Mouse (Mus musculus) urinary bladder, adult 18-20 months (tissue): ENCODE measurements around the gene Itfg1.
"Not testable (repeated sequence)": the region's sequence is repeated elsewhere in the genome, so short reads cannot be mapped to it uniquely, and the experiment has no call there.

Experiments
- DNase-seq, 2 experiments: peaks; one replicate each; pipeline ENCODE4 v3.0.0; 2022; ENCODE audit warnings: low spot score in 2 of 2, mixed read lengths in 2 of 2

The Itfg1 gene

DNA sequence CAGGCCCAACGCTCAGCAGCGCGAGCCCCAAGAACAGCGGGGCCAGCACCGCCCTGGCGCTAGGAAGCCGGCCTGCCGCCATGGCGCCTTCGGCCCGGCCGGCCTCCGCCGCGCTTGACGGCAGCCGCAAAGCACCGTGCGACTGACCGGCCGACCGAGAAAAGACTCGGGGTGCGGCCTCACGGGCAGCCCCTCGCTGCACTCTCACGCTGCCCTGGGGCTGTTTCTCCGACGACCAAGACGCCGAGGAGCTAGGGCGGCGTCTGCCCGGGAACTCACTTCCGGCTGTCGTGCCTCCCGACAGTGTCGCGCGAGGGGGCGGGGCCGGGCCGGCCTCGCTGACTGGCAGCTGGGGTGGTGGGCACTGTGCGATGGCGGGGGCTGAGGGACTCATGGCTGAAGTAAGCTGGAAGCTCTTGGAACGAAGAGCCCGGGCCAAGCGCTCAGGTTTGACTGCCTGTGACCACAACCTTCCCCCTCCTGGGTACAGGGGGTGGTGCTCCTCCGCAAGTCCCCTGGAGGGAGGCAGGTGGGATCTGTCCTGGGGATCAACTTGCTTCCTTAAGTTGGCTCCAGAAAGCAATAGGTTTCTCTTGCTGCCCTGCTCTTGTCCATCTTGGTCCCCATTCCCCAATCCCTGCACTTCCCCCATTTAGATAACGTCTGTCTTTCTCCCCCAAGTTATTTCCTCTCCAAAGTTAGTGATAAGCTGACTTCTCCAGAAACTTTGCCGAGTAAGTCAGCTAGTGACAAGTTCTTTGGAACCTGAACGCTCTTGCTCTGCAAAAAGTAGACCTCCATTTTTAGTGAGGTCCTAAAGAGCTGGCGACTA is at the start of gene Itfg1, which contains the start of gene Phkb:
Itfg1 (minus strand) TSS at position 265 of the 832 bp plus-strand sequence.
Phkb (plus strand) TSS at position 303 of the 832 bp plus-strand sequence.
- peak; percentile 83 to 98 for DNase-seq

DNA sequence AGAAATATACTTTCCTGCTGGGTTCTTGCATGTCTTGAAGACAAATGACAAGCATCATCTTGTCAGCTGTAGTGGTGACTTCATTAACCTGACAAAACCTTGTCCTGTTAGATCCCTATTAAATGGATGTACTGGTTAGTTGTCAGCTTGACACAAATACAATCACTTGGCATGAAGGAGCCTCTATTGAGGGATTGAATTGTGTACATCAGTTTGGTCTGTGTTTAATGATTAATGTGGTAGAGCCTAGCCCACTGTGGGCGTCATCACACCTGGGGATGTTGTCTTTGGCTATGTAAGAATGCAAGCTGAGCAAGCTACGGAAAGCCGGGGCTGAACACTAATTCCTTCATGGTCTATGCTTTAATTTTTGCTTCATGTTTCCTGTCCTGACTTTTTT is 44.1 kb upstream of the Itfg1 start:
- no peak for DNase-seq

DNA sequence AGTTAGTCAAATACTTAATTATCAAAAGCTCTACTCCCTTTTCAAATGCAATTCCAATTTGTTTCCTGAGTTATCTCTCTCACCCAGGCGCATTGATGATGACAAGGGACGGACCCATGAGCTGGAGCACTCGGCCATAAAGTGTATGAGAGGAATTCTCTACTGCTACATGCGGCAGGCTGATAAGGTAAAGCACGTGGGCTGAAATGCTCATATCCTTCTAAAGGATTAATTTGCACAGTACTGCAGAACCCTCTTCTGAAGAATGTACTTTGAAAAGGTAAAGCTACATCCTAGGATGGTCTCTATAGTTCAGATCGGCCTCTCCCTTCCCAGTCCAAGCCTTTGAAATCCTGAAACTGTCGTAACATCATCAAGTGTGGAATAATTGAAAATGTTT is 38.9 kb upstream of the Itfg1 start:
- no peak for DNase-seq

DNA sequence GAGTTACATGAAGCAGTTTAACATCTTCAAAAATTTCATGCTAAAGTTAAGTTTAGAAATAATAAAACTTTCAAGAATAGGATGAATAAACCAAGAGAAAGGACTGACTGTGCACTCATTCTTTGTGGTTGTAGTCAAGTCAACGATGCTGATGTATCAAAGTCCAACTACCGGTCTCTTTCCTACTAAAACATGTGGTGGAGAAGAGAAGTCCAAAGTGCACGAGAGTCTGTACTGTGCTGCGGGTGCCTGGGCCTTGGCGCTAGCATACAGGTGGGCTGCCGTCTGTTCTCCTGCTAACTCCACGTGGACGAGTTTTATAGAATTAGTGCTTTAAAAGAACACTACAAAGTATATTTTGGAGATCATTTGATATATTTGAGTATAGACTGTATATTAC is 37.3 kb upstream of the Itfg1 start:
- no peak for DNase-seq

DNA sequence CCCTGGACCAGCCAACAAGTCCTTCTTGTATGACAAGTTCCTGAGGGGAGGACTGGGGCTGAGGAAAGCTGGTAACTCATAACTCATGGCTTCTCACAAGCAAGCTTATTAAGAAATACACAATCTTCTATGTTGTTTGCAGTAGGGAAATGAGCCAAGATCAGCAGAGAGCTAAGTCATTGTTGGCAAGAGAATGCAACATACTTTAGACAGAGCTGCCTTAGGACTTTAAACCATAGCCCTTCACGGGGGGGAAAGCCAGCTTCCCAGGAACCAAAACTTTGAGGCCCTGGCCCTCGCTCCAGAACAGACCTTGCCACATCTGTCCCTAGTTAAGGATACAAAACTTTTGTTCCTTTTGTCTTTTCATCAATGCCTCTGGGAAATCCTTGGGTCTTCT is 30.9 kb upstream of the Itfg1 start:
- DNase-seq, result no peak

DNA sequence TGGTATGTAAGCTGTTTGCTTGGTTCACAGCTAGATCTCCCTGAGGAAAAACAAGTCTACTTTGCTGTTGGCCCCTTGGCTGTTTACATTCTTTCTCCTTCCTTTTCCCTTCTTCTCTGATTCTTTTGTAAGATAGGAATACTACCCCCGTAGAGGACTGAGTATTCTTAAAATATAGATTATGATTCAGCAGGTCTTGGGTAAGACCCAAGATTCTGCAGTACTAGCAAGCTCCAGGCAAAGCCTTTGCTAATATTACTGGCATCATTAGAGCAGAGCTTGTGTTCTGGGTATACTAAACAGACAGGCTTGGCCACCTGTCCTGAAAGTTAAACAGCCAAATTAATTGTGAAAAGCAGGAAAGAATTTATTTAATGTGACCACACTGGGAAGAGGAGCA is 21.7 kb upstream of the Itfg1 start:
- no peak for DNase-seq

DNA sequence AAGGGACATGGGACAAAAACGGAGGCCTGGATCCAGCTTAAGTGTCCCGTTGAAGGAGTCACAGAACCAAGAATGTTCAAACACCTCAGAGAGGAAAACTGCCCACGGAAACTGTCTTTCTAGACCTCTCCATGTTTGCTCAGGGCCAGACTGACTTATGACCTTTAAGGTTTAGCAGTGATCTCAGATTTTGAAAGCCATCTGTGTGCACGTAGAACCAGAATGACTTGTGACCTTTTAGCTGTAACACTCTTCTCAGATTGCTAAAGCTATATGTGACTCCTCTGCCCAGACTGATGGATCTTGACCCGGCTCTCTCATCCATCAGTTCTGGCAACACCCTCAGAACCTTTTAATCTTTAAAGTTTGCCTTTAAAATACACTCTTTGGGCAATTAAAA is 19.9 kb upstream of the Itfg1 start:
- no peak for DNase-seq

DNA sequence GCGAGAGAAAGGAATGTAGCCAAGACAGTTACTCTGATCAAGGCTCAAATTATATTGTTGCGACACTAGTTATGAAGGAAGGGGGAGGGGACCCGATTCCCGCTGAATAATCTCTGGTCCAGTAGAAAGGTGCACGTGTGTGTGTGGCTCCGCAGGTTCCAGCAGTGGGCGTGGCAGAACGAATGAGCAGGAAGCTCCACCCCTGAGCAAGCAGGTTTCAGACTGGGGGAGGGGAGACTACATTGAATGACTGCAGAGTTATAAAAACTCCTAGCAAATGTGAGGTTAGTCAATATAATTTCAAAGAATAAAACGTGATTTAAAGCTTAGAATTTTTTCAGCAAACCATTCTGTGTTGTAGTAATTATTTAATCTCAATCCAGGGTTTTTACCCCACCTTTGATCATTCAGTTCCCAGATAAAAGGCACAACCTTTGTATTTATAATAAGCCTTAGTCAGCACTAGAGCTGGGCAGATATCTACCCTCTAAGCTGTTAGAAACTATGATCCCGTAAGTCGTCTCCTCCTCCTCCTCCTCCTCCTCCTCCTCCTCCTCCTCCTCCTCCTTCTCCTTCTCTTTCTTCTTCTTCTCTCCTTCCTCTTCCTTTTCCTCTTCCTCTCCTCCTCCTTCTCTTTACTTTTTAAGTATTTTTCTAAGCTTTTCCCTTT is 16.6 kb upstream of the Itfg1 start:
- not testable (repeated sequence) for DNase-seq

DNA sequence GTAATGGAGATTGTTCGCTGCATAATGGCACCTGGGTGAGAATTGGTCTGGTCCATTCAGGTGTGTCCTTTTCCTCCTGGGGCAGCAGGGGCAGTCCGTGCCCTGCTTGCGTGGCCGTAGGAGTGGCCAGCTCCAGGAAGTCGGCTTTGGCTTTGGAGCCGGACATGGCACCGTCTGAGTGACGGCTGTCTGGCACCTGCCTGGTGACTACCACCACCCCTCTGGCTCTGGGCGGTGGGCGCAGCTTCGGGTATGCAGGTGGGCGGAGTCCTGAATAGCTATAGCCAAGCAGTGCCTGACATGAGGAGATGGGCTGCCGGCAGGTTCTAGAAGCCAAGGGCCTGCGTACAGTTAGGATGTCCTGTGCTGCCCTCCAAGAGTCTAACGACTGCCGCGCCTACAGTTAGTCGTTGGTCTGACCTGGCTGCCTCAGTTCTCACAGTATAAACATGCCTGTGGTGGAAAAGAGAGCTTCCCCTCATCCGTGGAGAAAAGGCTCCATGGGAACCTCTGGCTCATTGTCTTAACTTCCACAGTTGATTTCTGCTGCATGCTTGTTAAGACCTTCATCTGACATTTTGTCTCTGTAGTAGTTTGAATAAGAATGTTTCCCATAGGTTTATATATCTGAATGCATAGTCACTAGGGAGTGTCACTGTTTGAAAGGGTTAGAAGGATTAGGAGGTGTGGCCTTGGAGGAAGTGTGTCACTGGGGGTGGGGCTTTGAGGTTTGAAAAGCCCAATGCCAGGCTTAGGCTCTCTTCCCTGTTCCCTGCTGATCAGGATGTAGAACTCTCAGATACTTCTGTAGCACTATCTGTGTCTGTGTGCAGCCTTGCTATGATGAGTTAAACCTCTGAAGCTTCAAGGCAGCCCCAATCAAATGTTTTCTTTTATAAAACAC is 13.8 kb upstream of the Itfg1 start:
- DNase-seq, result no peak

DNA sequence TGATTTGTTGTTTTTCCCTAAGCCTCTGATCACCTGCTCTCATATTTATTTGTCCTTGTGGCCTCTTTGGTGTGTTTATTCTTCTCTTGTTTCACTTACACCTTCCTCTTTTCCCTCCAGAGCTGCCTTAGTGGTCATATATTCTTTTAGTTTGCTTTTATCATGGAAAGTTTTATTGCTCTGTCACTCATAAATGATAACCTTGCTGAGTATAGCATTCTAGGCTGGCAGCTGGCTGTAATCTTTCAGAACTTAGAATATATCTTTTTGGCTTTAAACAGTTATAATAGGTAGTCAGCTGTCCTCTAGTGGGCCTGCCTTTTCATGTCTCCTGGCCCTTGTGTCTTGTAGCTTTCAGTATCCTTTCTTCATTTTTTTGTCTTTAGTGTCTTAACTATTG is 5.2 kb upstream of the Itfg1 start:
- no peak for DNase-seq

DNA sequence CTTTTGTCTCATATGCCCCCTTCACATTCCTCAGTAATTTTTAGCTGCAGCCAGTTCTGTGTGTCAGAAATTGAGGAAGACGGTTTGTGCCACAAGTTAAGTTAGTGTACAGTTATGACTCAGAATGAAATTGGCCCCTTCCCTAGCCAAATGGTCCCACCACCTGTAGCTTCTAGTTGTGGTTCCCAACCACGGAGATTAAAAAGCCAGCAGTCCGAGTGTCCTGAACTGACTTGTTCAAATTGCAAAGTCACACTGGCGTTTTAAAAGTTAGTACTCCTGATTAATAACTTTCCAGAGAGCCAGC is 721 bp upstream of the Itfg1 start:
- DNase-seq, result no peak

DNA sequence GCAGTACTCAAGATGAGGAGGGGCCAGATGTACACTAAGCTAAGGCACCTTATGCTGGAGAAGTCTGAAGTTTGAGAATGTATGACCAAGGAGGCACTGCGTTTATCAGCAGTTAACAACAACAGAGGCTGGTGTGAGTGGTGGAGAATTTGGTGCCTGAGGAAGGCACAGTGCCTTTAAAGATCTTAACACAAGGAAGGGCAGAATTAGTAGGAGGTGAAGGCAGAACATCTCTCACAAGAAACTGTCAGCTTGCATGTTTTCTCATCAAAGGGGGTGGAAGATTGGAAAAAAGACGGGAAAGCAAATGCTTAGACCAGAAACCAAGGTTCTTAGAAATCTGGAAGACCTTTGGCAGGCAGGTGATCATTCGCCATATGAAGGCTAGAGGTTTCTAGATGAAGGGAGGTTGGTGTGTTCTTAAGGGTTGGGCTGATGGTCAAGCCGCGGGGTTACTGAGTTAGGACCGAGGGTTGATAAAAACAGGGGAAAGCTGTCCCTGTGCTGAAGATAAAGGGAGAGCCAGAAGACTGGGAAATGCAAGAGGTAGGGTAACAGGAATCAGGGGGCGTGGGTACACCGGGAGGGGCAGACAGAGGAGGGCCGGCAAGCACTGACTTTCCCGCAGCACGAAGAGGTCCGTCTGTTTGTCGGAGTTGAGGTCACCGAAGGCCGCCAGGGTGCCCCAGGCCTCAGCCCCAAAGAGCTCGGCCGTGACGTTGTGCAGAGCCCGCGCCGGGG is 635 bp downstream of the Itfg1 start:
- DNase-seq, result no peak

DNA sequence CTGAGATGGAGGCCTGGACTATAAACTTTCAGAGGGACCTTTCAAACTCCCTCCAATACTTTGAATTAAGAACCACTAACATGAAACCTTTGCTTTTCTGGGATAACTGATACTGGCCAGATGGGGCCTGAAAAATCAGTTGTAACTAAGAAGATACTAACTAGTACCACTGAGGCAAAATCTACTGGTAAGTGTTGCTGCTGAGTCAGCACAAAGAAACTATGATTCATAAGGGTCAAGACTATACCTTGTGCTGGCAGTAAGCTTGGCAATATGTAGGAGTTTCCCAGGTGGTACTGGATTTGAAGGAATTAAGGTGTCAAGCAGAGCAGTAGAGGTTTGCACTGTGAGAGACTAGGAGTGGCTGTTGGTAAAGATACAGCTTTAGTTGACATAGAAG is 27.1 kb downstream of the Itfg1 start:
- no peak for DNase-seq

DNA sequence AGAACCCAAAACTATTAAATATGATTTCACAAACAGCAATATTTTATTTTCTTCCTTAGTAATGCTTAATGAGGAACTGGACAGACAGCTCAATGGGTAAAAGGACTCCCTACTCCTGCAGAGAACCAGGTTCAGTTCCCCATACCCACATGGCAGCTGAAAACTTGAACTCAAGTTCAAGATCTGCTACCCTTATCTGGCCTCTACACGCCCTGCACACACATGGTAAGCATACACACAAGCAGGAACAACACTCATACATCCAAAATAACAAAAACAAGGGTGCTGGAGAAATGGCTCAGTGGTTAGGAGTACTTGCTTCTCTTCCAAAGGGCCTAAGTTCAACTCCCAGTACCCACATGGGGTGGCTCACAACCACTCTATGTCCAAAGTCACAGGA is 39.3 kb downstream of the Itfg1 start:
- no peak for DNase-seq

DNA sequence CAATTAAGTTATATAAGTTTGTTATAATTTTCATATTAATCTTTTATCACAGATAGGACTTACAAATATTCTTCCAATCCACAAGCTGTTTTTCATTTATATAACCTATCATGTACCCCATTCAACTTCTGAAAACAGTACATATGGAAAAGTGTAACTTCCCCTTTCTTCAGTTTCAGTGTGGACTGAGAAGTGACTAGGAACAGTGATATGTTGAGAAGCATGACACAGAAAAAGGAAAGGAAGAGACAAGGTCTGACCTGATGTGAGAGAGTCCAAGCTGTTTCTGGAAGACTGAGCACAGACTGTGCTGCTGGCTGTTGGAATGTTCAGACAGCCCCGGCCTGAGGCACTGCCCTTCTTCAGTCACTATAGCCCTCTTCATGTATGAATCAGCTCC is 40.6 kb downstream of the Itfg1 start:
- DNase-seq, result no peak

DNA sequence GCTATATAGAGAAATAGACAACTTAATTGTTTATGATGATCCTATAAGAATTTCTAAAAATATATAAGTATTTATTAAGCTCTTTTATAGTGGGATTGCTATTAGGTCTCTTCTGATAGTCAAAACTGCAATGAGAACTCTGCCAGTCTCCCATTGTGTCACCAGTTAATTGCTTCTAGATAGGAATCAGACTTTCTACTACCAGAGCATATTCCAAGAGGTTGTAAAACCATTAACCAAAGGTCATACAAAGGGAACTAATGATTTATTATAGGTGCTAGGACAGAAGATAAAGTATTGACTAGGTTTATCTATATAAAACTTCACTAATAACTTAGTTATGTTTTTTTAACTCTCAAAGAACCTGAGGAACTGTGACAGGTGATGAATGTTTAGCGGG is 44.3 kb downstream of the Itfg1 start:
- DNase-seq, result not testable (repeated sequence)

DNA sequence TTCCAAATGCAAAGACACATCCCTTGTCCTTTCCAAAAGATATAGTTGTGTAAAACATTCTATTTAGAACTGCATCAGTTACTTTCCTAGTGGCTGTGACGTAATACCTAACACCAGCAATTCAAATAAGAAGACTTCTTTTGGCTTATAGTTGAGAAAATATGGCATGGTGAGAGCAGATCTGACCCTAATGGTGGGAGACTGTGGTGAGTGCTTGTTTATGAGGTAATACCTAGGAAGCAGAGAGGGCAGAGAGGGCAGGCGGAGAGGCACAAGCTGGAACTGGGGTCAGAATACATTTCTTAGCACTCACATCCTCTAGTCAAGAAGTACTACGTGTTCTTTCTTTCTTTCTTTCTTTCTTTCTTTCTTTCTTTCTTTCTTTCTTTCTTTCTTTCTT is 52.4 kb downstream of the Itfg1 start:
- no peak for DNase-seq

DNA sequence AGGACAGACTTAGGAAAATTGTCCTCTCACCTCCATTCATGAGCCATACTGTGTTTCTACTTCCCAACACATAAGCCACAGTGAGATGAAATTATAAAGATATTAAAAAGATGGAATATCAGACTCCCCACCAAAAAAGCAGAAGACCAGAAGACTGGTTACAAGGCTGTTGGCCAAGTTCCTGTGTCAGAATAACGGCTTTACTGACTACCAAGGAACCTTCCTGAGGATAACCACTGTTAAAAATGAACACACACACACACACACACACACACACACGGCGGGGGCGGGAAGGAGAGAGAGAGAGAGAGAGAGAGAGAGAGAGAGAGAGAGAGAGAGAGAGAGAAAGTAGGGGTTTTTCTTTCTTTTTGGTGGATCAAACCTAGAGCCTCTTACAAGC is 52.8 kb downstream of the Itfg1 start:
- no peak for DNase-seq

DNA sequence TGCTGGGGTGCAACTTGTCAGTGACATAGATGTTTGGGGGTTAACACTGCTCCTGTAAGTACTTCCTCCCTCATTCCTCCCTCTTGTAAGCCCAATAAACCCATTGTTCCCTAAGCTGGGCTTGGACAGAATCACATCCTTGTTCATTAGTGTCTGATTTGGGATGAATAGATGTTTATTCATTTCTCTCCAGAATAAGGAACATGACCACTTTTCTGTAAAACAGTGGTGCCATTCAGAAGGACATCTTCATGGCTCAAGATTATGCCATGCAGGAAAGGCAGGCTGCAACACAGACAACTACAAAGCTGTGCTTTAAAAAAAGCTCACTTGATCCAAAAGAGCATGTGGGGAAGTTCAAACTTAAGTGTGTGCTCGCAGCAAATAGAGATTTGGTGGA is 55.2 kb downstream of the Itfg1 start:
- DNase-seq, result no peak

DNA sequence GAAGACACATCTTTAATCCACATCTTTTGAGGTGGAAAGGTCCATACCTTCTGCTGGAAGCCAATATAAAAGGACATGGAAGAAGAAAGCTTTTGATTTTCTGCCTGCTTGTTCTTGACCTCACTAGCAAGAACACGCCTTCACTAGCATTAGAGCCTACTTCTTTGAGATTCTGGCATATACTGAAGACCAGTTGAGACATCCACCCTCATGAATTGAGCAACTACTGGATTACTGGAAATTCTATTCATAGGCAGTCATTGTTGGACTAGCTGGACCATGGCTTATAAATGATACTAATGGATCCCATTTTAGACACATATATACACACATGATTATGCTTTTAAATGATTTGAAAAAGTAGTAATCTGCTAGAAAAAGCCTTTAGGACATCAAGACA is 56.9 kb downstream of the Itfg1 start:
- no peak for DNase-seq

DNA sequence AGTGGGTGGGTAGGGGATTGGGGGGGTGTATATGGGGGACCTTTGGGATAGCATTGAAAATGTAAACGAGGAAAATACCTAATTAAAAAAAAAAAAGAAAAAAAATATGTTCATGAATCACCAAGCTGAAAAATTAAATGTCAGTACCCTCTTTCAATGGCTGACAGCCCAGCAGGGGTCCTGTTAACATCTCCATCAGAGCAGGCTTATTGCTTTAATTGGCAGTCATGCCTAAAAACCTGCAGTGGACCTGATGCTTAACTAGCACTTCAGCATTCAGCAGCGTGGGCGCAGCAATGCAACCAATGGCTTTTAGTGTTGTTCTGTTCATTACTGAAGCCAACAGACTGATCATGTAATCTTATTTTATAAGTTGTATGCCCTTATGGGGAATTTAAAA is 60.6 kb downstream of the Itfg1 start:
- no peak for DNase-seq

DNA sequence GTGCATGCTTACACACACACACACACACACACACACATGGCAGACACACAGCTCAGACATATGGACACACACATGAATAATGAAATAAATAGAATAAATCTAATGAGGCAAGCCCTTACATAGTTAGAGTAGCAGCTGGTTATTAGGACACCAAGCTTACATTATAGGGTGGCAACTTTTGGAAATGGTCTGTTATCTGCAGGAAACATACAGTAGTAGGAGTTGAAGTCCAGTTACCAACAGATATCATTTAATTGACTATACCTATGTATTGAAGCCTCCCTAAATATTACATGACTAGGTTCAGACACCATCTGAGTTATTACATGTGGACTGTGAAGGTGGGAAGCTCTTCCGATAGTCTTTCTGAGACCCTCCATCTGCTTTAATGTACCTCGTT is 95.7 kb downstream of the Itfg1 start:
- no peak for DNase-seq
